Mouse (Mus musculus): ENCODE measurements around the gene Lpar5. TPM values are rescaled to one million over a fixed set of nuclear protein-coding genes. Genes with fewer than 3 reads are reported as not detected.

Lpar5 gene
- 11.6 to 15.7 TPM (median 14.9 TPM) in 4 replicates for total RNA-seq (2023; ENCODE audit: inconsistent age)

GRCm38 (mm10) chr6:125067571-125067995, at the start of gene Lpar5:
Gene Lpar5, plus strand, starts transcription at chr6:125067920.

GRCm38 (mm10) chr6:125039533-125040153, 28.1 kb upstream of the Lpar5 start, which contains the start of gene Ing4:
Gene Ing4, plus strand, starts transcription at chr6:125039760.

GRCm38 (mm10) chr6:125049678-125050077, 18.0 kb upstream of the Lpar5 start, which contains the start of gene Acrbp:
Gene Acrbp, plus strand, starts transcription at chr6:125049689.

GRCm38 (mm10) chr6:125095391-125096278, 27.9 kb downstream of the Lpar5 start, which contains the start of gene Chd4:
Gene Chd4, plus strand, starts transcription at chr6:125095981.

GRCm38 (mm10) chr6:125131302-125132156, 63.8 kb downstream of the Lpar5 start, which contains the start of gene Nop2:
Gene Nop2, plus strand, starts transcription at chr6:125131909.

Other genes starting within 250 kb of the Lpar5 start
- gene Usp5, start 238.4 kb upstream of the Lpar5 start, total RNA-seq (2023; ENCODE audit: inconsistent age) = 67.6 to 86.7 TPM (median 79.3 TPM) in 4 replicates
- gene Cdca3, start 238.4 kb upstream of the Lpar5 start, total RNA-seq (2023; ENCODE audit: inconsistent age) = 2.7 to 6.3 TPM (median 4.4 TPM) in 4 replicates
- gene Gnb3, start 227.6 kb upstream of the Lpar5 start, total RNA-seq (2023; ENCODE audit: inconsistent age) = 0.29 to 0.30 TPM in 2 of 4 replicates, not detected in the others
- gene P3h3, start 210.2 kb upstream of the Lpar5 start, total RNA-seq (2023; ENCODE audit: inconsistent age) = 0.19 to 0.51 TPM in 2 of 4 replicates, not detected in the others
- 0.51 to 0.99 TPM (median 0.79 TPM) in 4 replicates for gene Gpr162, start 203.9 kb upstream of the Lpar5 start, total RNA-seq (2023; ENCODE audit: inconsistent age)
- gene Cd4, start 179.7 kb upstream of the Lpar5 start, total RNA-seq (2023; ENCODE audit: inconsistent age) = 0.35 to 0.93 TPM (median 0.60 TPM) in 4 replicates
- gene Lag3, start 156.2 kb upstream of the Lpar5 start, total RNA-seq (2023; ENCODE audit: inconsistent age) = 0.26 to 0.69 TPM (median 0.48 TPM) in 4 replicates
- 42.1 to 57.3 TPM (median 46.3 TPM) in 4 replicates for gene Ptms, start 147.8 kb upstream of the Lpar5 start, total RNA-seq (2023; ENCODE audit: inconsistent age)
- 97.3 to 112 TPM (median 105 TPM) in 4 replicates for gene Mlf2, start 136.5 kb upstream of the Lpar5 start, total RNA-seq (2023; ENCODE audit: inconsistent age)
- gene Cops7a, start 102.4 kb upstream of the Lpar5 start, total RNA-seq (2023; ENCODE audit: inconsistent age) = 51.9 to 60.4 TPM (median 54.0 TPM) in 4 replicates
- 0.22 to 0.58 TPM (median 0.24 TPM) in 3 of 4 replicates, not detected in the other for gene Pianp, start 71.2 kb upstream of the Lpar5 start, total RNA-seq (2023; ENCODE audit: inconsistent age)
- gene Zfp384, start 58.8 kb upstream of the Lpar5 start, total RNA-seq (2023; ENCODE audit: inconsistent age) = 93.2 to 96.8 TPM (median 95.4 TPM) in 4 replicates
- gene Ing4, start 28.2 kb upstream of the Lpar5 start, total RNA-seq (2023; ENCODE audit: inconsistent age) = 78.0 to 92.0 TPM (median 85.9 TPM) in 4 replicates
- gene Acrbp, start 18.2 kb upstream of the Lpar5 start, total RNA-seq (2023; ENCODE audit: inconsistent age) = 11.9 to 20.6 TPM (median 13.3 TPM) in 4 replicates
- gene Chd4, start 28.1 kb downstream of the Lpar5 start, total RNA-seq (2023; ENCODE audit: inconsistent age) = 343 to 381 TPM (median 359 TPM) in 4 replicates
- gene Nop2, start 64.0 kb downstream of the Lpar5 start, total RNA-seq (2023; ENCODE audit: inconsistent age) = 38.6 to 47.8 TPM (median 40.7 TPM) in 4 replicates
- 34.0 to 42.8 TPM (median 41.9 TPM) in 4 replicates for gene Iffo1, start 77.3 kb downstream of the Lpar5 start, total RNA-seq (2023; ENCODE audit: inconsistent age)
- gene Gapdh, start 98.5 kb downstream of the Lpar5 start, total RNA-seq (2023; ENCODE audit: inconsistent age) = 423 to 488 TPM (median 460 TPM) in 4 replicates
- 44.6 to 67.4 TPM (median 48.7 TPM) in 4 replicates for gene Ncapd2, start 123.8 kb downstream of the Lpar5 start, total RNA-seq (2023; ENCODE audit: inconsistent age)
- 30.5 to 36.3 TPM (median 35.7 TPM) in 4 replicates for gene Mrpl51, start 123.9 kb downstream of the Lpar5 start, total RNA-seq (2023; ENCODE audit: inconsistent age)
- 55.4 to 67.5 TPM (median 62.8 TPM) in 4 replicates for gene Vamp1, start 147.6 kb downstream of the Lpar5 start, total RNA-seq (2023; ENCODE audit: inconsistent age)
- 26.8 to 27.9 TPM (median 27.3 TPM) in 4 replicates for gene Tapbpl, start 163.9 kb downstream of the Lpar5 start, total RNA-seq (2023; ENCODE audit: inconsistent age)
- gene Cd27, start 169.1 kb downstream of the Lpar5 start, total RNA-seq (2023; ENCODE audit: inconsistent age) = 0.51 to 3.1 TPM (median 1.2 TPM) in 4 replicates
- not detected in 4 replicates for gene Tuba3a, start 218.1 kb downstream of the Lpar5 start, total RNA-seq (2023; ENCODE audit: inconsistent age)
- gene Ltbr, start 246.0 kb downstream of the Lpar5 start, total RNA-seq (2023; ENCODE audit: inconsistent age) = 0.48 to 2.2 TPM (median 1.1 TPM) in 4 replicates

Measured in B cell, adult (primary cell).